Mouse (Mus musculus) skeletal muscle tissue, postnatal 0 days (tissue): Measurements from ENCODE around the gene Ddx5. TPM values are rescaled to one million over a fixed set of nuclear protein-coding genes. Genes with fewer than 3 reads are reported as not detected.

ENCODE experiments used
- microRNA-seq, 2 experiments: library from miRNA; unstranded; fragments of <30 nt; microRNA quantifications; one replicate each; pipeline ENCODE4; 2016
- polyA plus RNA-seq: library from polyadenylated mRNA; unstranded; fragments of >200 nt; fragmentation: Nextera tagmentation; extraction: Ambion mirVana; gene quantifications from 2 replicates; pipeline ENCODE4 v1.2.1, GENCODE M21; 2015

Gene Ddx5
- polyA plus RNA-seq = 143 and 145 TPM in 2 replicates

GRCm38 (mm10) chr11:106788775-106789459 is at the start of gene Ddx5, which contains the start of gene Cep95:
TSS of gene Ddx5 (minus strand) at chr11:106789185.
TSS of gene Cep95 (plus strand) at chr11:106789252.

GRCm38 (mm10) chr11:106779388-106780088 is 9.4 kb downstream of the Ddx5 start, which contains the start of gene Polg2:
TSS of gene Polg2 (minus strand) at chr11:106779537.

GRCm38 (mm10) chr11:106751039-106752018 is 37.7 kb downstream of the Ddx5 start, which contains the start of gene Milr1:
TSS of gene Milr1 (plus strand) at chr11:106751226.

GRCm38 (mm10) chr11:106750121-106750751 is 38.7 kb downstream of the Ddx5 start, which contains the start of gene Pecam1:
TSS of gene Pecam1 (minus strand) at chr11:106750628.

Small RNA genes lying within 50 kb of the gene (microRNA-seq; reads per million reads assigned to microRNA genes)
- 0 reads per million in 2 experiments for gene Gm25994
- 5.1 to 5.3 reads per million in 2 experiments for gene Mir3064

Other genes starting within 250 kb of the Ddx5 start
- 5.3 and 7.7 TPM in 2 replicates for gene Tex2, start 175.8 kb downstream of the Ddx5 start, polyA plus RNA-seq
- 62.4 and 68.9 TPM in 2 replicates for gene Pecam1, start 38.6 kb downstream of the Ddx5 start, polyA plus RNA-seq
- 2.6 and 3.8 TPM in 2 replicates for gene Milr1, start 38.0 kb downstream of the Ddx5 start, polyA plus RNA-seq
- gene Polg2, start 9.6 kb downstream of the Ddx5 start, polyA plus RNA-seq = 11.6 and 11.8 TPM in 2 replicates
- gene Cep95, start 67 bp upstream of the Ddx5 start, polyA plus RNA-seq = 9.9 and 10.0 TPM in 2 replicates
- 5.8 and 6.1 TPM in 2 replicates for gene Smurf2, start 131.5 kb upstream of the Ddx5 start, polyA plus RNA-seq
- gene Kpna2, start 210.4 kb upstream of the Ddx5 start, polyA plus RNA-seq = 45.0 and 53.4 TPM in 2 replicates
- gene 1810010H24Rik, start 236.5 kb upstream of the Ddx5 start, polyA plus RNA-seq = 6.3 and 6.4 TPM in 2 replicates